Mouse (Mus musculus) brain, adult 2 months (tissue): Measurements from ENCODE around the gene Pheta1.

Experiments used
- DNase-seq: peaks from one replicate; pipeline ENCODE4 v3.0.0; 2011; ENCODE audit warnings: low read depth, low spot score

Pheta1 gene

DNA sequence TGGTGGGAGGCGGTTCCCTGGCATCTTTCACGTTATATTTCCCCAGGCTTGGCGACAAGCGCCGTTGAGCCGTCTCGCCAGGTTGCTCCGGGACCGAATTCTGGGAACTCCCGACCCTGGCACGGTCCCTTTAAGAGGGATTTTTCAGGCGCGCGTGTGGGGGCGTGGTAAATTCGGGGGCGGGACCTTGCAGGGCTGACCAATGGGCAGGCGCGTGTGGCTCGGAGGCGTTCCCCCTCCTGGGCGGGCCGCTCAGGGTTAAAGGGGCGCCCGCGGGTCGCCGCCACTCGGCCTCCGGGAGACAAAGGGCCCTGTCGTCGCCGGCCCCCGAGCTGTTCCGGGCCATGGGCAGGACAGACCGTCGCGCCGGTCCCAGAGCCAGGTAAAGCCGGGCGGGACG lies at the start of gene Pheta1:
Pheta1 (plus strand) TSS at position 242 of the 400 bp plus-strand sequence.
- peak; percentile 97 for DNase-seq

DNA sequence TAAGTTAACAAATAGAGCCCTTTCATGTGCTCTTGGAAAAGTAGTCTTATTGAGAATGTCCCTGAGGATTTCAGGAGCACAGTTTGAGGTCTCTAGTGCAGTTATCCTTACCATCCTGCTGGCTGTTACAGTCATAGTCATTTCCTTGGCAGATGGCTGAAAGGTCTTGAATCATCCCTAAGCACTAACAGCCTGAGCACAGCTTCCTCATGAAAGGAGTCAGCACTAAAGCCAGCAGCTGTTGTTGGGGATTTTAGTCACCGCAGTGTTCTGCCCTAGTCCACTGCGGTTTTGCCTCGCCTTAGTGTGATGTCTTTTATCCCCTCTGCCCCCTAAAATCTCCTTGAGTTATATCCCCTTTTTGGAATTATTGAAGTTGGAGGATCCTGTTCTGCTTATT lies 41.6 kb upstream of the Pheta1 start:
- DNase-seq, result peak; percentile 82

GRCm38 (mm10) chr5:121808202-121808601 lies 40.6 kb upstream of the Pheta1 start:
- DNase-seq, result peak; percentile 56

DNA sequence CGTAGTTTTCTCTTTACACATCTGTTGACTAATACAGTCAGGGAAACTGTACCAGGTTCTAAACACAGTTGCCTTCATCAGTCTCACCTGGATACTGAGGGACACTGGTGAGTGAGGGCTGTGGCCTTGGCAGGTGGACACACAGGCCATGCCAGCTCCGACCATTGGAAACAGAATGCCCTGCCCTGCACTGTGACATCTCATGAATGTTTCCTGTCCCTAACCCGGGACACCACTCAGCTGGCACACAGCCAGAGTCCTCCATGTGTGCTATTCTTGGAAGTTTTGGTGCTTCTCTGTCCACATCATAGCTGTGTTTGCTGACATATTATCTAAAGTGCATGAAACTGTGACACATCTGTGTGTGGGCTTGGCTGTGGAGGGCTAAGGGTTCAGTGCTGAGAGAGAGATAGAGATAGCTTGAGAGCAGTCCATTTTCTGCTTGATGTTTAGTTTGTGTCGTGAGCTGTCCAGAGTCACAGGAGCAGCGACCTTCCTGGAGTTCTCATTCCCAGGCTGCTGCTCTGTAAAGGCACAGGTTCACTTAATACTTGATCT lies 39.0 kb upstream of the Pheta1 start:
- DNase-seq, result no peak

DNA sequence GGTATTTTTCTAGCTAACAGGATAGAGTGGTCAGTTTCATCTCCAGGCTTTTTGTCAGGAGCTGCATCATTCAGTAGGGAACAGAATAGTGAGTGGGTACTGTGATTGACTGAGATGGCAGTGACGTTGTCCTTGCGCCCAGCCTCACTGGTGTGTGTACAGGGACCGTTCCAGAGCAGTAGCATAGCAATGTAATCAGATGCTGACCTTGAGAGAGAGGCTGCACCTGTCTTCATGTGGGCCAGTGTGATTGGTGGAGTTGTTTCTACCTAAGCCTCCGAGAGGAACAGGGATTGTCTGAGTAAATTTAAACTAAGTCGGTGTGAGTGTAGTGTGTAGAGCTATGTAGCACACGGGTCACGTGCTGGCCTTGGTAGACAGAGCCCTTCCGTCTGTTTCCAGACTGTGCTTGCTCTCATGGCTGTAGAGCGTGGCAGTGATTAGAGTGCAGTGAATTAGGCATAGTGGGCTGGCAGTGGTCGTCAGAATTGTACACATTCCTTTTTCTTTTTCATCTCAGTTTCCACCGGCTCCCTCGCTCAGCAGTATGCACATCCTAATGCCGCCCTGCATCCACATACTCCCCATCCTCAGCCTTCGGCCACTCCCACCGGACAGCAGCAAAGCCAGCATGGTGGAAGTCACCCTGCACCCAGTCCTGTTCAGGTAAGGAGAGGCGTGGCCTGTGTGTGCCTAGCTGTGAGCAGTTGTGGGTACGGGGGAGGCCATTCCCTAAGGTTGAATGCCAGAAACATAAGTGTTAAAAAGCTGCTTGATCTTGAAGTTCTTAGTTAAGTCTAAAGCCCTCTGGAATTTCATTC lies 38.2 kb upstream of the Pheta1 start:
- DNase-seq, result no peak

GRCm38 (mm10) chr5:121811485-121811931 lies 37.3 kb upstream of the Pheta1 start:
- DNase-seq, result peak; percentile 82

DNA sequence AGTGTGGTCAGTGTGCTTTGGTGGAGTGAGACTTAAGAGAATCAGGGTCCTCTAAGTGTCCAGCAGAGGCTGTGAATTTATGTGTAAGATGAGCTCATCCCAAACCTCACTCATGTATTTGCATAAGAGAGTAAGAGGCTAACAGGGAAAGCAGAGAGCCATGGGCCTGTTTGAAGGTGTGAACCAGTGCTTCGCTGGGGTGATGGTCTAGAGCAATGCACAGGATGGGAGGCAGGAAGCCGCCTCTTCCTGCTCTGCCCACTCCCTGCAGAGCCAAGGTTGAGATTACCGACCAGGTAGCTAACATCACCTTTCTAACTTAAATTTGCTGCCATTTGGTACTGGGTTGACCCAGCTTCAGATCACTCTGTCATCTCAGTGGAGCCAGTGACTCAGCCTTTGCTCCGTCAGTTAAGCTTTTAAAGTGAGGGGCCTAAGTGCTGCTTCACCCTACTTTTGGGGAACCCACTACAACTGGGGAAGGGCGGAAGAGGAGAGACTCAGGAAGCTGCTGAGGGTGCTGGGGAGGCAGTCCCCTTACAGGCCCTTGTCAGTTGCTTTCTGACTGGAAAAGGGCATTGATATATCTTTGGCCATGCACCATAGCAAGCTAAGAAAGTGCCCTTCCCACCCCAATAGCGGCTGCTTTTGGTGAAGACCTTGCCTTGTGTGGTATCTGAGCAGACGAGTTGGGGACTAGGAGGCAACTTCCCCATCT lies 36.1 kb upstream of the Pheta1 start:
- DNase-seq, result no peak

DNA sequence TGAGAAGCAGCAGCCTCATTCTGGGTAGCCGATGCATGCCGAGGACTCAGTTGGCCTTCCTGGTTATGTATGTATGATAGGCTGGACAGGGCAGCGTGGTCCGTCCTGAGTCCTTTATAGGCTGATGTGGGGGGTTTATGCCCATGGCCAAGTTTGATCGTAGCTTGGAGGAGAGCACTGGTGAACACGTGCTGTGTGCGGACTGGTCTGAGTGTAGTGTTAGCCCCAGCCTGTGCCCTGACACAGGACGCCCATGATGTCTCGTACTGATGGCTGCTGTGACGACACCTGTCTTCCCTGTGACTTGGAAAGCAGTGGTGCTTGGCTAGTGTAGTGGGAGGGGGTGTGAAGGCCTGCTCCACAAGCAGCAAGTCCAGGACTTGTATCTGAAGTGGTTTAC lies 35.0 kb upstream of the Pheta1 start:
- no peak for DNase-seq

DNA sequence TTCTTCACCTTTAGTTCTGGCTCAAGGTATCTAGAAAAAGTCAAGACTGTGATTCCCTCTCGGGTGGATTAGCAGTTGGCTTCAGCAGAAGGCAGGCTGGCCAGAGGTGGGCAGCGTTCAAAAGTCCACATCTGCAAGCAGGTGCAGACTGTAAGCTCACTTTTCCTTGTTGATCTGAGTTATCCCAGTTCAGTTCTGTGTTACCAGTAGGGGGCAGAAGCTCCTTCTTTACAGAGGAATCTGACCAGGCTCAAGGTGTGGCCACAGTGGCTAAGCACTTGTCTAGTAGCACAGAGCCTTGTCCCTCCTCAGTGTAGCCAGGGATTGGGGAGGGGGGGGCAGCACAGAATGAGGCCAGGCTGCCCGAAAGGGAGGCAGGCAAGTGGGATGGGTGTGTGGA lies 33.7 kb upstream of the Pheta1 start:
- DNase-seq, result peak; percentile 90

DNA sequence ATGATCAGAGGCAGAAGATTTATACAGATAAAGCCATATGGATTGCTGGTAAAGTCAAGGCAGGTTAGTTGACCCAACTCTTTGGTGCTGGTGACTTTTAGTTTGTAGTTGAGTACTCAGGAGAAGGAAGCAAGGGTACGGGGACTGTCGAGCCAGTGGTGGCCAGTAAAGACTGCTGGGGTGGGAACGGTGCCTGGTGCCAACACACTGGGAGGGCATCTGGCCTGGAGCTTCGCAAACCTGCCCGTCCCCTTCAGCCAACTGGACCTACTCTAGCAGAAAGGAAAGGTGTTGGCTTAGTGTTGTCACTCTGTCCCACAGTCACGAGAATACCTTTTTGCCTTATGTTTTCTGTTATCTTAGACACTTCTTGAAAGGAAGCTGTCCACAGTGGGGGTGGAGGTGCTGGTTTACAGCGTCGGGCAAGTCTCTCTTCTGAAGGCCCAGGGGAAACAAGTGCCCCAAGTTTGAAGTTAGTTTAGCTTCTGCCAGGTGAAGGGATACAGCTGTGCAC lies 32.9 kb upstream of the Pheta1 start:
- DNase-seq, result no peak

DNA sequence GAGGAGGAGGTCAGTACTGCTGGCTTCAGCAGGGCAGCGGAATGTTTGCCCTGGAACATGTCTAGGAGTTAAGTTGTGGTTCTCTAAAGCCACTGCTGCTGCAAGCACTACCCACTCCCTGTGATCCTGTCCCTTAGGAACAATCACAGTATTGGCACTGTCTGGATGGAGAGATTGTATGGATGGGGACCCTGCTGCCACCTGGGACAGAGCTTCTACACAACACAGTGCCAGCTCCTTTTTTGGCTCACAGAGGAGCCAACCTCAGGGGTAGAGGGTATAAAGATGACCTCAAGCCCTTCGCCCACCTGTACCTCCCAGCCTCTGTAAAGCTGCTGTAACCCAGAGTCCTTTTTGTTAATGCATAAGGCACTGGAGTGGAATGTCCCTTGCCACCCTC lies 32.2 kb upstream of the Pheta1 start:
- no peak for DNase-seq

DNA sequence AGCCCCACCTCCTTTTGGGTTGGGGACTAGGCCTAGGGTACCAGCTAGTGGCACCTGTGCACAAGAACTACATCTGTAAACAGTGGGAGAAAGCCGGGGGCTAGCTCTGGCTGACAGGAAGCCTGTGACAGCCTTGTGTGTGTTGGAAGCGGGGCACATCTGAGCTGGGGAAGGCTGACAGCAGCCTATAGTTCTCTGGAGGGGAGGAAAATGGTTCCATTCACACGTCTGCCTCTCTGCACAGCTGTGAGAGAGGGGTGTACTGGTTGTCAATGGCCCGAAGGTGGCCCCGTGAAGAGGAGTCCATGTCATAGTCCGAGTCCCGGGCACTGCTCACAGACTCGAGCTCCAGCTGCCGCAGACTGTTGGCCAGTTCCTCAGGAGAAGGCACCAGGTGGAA lies 31.2 kb upstream of the Pheta1 start:
- DNase-seq, result no peak

GRCm38 (mm10) chr5:121818401-121818800 lies 30.4 kb upstream of the Pheta1 start:
- DNase-seq, result no peak

GRCm38 (mm10) chr5:121818862-121819261 lies 29.9 kb upstream of the Pheta1 start:
- no peak for DNase-seq

DNA sequence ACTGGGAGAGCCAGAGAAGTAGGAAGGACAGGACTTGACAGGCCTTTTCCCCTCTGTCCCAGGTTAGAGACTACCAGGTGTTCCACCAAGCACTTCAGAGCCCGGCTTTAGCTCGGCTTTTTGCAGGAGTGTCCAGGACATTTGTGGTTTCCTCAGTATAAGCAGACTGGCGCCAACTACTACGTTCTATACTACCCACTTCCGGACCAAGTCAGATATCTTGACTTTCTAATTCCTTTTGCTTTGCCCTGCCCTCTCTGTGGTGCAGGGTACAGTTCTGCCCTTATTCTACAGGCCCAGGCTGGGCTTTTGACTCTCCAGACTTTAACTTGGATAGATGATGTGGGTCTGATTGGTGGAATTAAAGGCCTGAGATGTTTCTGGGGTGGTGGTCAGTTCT lies 29.2 kb upstream of the Pheta1 start:
- no peak for DNase-seq

- DNase-seq, result no peak
Observed at GRCm38 (mm10) chr5:121820161-121820560, 28.6 kb upstream of the Pheta1 start.

GRCm38 (mm10) chr5:121820657-121821056 lies 28.1 kb upstream of the Pheta1 start:
- DNase-seq, result no peak

DNA sequence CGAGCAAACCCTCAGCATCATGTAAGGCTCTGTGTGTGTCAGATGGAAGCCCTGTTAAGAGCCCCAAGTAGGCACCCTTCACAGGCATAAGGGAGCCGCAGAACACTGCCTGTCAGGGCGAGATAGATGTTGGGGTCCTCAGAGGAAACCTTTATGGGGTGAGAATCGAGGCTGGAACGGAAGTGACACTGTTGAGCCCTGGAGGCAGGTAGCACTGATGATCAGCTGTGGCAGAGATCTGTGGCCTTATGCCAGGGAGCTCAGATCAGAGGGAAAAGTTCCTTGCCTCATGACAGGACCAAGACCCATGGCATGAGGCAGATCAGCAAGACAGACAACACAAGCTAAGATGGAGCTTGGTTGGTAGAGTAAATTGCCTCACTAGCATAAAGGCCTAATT lies 27.7 kb upstream of the Pheta1 start:
- DNase-seq, result no peak

- DNase-seq, result peak; percentile 73
Observed at GRCm38 (mm10) chr5:121821552-121821951, 27.2 kb upstream of the Pheta1 start.

DNA sequence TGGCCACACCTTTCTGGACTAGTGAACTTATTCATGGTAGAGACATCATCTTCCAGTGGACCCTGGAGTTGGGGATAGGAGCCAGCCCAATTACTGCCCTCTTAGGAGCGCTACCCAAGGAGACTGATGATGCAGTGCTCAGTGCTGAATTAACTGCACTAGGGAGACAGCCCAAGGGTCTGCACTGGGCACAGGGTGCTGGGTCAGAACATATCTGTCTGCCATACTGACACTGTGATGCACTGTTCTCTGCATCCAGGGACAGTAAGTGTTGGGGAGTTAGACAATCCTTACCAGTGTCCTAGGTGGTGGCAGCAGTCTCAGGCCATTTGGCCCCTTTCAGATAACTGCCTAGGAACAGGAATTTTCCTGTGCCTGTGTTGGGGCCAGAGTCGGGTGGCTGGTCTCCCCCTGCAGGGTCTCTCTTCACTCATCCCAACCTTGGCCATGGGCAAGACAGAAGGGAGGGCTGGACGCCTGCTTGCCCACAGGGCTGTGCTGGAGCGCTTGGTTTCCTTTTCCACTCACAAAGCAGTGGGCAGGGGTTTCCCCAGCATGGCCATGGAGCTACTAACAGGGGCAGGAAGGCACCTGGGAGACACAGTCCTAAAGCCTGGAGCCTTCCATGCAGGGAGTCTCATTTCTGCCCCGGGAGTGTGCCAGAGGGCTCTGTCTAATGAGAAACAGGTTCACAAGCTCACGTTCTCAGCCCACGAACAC lies 25.8 kb upstream of the Pheta1 start:
- DNase-seq, result no peak

GRCm38 (mm10) chr5:121823668-121824067 lies 25.1 kb upstream of the Pheta1 start:
- DNase-seq, result no peak

DNA sequence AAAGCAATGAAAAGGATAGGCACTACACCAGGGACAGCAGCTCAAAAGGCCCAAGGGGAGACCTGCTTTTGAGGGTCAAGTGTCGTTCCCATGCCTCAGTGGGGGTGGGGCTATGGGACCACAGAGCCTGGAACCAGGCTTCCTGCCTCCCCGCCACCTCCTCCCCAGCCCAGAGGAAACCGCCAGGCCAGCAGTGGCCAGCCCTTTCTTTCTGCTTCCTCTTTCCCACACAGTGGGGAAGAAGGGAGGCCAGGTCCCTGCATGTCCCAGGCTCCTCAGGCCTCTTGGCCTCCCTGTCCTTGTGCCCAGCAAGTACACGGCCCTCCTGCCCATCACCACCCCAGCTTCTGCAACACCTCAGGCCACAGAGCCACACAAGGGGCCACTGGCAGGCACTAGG lies 24.7 kb upstream of the Pheta1 start:
- DNase-seq, result no peak
